Mouse (Mus musculus) CH12.LX (cell line): ENCODE measurements at regions not wholly inside any gene's neighbourhood (a gene's known extent, or its start where the extent isn't known, plus 50 kb on each side); places are given as distances from the start of the nearest gene placed in this dataset.

ENCODE experiments used
- CTCF ChIP-seq, 2 experiments: IDR thresholded peaks in 1 of 2; conservative IDR thresholded peaks in 1 of 2; 2 replicates each; pipeline ENCODE4 v1.5.1; 2011 to 2012; ENCODE audit warnings: low read depth in 2 of 2, low read length in 2 of 2, improper control_type of control experiment in 1 of 2, inconsistent platforms in 1 of 2, mild to moderate bottlenecking in 1 of 2, moderate library complexity in 1 of 2
- MAFK ChIP-seq: IDR thresholded peaks from 2 replicates; pipeline ENCODE4 v1.6.1; 2011; ENCODE audit warnings: low read length, improper control_type of control experiment; ENCODE audit not compliant: insufficient replicate concordance
- PAX5 ChIP-seq: IDR thresholded peaks from 2 replicates; pipeline ENCODE4 v1.6.1; 2012; ENCODE audit warnings: low read length, inconsistent platforms, mixed read lengths
- POLR2A ChIP-seq: IDR thresholded peaks from 2 replicates; pipeline ENCODE4 v1.6.1; 2011; ENCODE audit warnings: low read depth, mild to moderate bottlenecking, improper control_type of control experiment, low read length
- SIN3A ChIP-seq: IDR thresholded peaks from 2 replicates; pipeline ENCODE4 v1.6.1; 2012; ENCODE audit warnings: low read length, improper control_type of control experiment, inconsistent platforms

- TF ChIP-seq SIN3A (no peak), POLR2A (no peak), PAX5 (no peak), CTCF (conservative IDR thresholded peaks at IDR 0.05 in 1 of 2, IDR thresholded peaks at IDR 0.05 in 1 of 2; ENCODE audit: low read depth in 2 of 2, low read length in 2 of 2) (no peak), MAFK (no peak)
These were observed 141.7 kb downstream of the Tfap2c start for GRCm38 (mm10) chr2:172690931-172691651.
